Mouse (Mus musculus) heart, postnatal 0 days (tissue): Measurements from ENCODE around the gene Cyp2g1.
A peak's percentile ranks its signal among the peaks of the same experiment; 100 is the strongest.

Experiments used
- CTCF ChIP-seq: IDR thresholded peaks from 2 replicates; pipeline ENCODE4 v1.5.1; 2016; ENCODE audit warnings: antibody characterized with exemption, control low read depth, low read depth
- EP300 ChIP-seq: IDR thresholded peaks from 2 replicates; pipeline ENCODE4 v1.6.1; 2016; ENCODE audit warnings: antibody characterized with exemption, low read depth

DNA sequence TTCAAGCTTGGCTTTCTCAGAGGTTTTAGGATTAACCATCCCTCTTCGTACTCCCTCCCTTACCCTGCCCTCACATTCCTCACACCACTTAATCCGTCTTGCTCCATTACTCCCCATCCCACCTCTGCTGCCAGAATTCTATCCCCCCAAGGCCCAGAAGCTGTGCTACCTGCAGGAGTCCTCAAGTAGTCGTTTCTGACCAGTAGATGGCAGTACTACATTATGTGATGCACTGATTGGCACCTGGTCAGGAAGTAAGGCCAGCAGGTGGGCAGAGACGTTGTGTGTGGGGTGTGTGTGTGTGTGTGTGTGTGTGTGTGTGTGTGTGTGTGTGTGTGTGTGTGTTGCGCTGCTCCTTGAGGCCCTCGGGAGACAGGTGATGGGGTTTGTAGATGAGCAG lies 32.8 kb upstream of the Cyp2g1 start:
- peak; percentile 31 for TF ChIP-seq CTCF
- TF ChIP-seq EP300, result no peak
